Mouse (Mus musculus) brain, embryonic 14.5 days (tissue): ENCODE data around the gene Cdc34b.

Experiments
- CTCF ChIP-seq: fragments of 200-500 bp; IDR thresholded peaks from 2 replicates; pipeline ENCODE4 v1.5.1; 2012; ENCODE audit warnings: inconsistent platforms, mild to moderate bottlenecking, moderate library complexity, borderline replicate concordance; ENCODE audit not compliant: insufficient read depth, insufficient read length; ENCODE audit errors: extremely low read depth
- POLR2A ChIP-seq: fragments of 200-500 bp; IDR thresholded peaks from 2 replicates; pipeline ENCODE4 v1.6.1; 2012; ENCODE audit warnings: mild to moderate bottlenecking, inconsistent platforms, borderline replicate concordance; ENCODE audit not compliant: poor library complexity, insufficient read depth, insufficient read length, severe bottlenecking; ENCODE audit errors: extremely low read depth

- TF ChIP-seq CTCF (no peak), POLR2A (no peak)
Measured at GRCm38 (mm10) chr11:94704020-94704419, 37.6 kb upstream of the Cdc34b start.
